Mouse (Mus musculus): ENCODE data around the gene Zfp941.
A peak's percentile ranks its signal among the peaks of the same experiment; 100 is the strongest.

DNA sequence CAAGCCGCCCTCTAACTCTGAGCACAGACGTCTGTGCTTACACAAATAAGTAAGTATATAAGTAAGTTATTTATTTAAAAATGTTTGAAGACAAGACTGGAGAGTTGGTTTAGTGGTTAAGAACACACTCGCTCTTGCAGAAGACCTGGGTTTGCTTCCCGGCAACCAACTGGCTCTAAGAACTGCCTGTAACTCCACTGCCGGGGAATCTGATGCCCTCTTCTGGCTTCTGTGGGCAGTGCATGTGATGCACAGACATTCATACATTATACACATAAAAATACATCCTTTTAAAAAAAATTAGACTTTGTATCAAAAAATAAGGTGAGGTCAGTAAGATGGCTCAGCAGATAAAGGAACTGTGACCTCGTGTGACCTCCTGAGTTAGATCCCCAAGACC is 11.5 kb downstream of the Zfp941 start:
- TF ChIP-seq POLR2A (IDR thresholded peaks at IDR 0.05; ENCODE audit: borderline replicate concordance, low read depth, low read length) = no peak
- 0 out of 2 replicates have a peak, but pooled peaks have one; percentile 21 for TF ChIP-seq CTCF (IDR thresholded peaks at IDR 0.05; ENCODE audit: low read depth, low read length)

All from bone marrow macrophage, adult 2 months (primary cell).